13 mouse cellular contexts compared by ENCODE assay signal in genomic region chr3:41586917-41587316, GRCm38 (mm10). TPM values are rescaled to one million over a fixed set of nuclear protein-coding genes. Genes with fewer than 3 reads are reported as not detected.
A peak's percentile ranks its signal among the peaks of the same experiment; 100 is the strongest.
DNase-seq lines count a peak whose midpoint lies in the region; ATAC-seq and TF ChIP-seq lines count a peak whose summit lies in the region.
"Had no signal": no experiment of that assay in that cellular context is flagged by ENCODE, and none has a peak within 500 bp of the region (broad histone marks: within the 10 kb centered on the region; RNA-seq: fewer than 3 reads in every experiment).

No protein-coding gene starts in this region.

- no peak overlapping the region for H3K4me3 ChIP-seq in heart, embryonic 13.5 days
- peak overlapping the region; percentile 59 for H3K4me3 ChIP-seq in E14TG2a.4 (replicated peaks; ENCODE audit: low read length)
- no peak overlapping the region for H3K4me3 ChIP-seq in intestine, embryonic 15.5 days (replicated peaks)
- H3K4me3 ChIP-seq in midbrain, embryonic 14.5 days (replicated peaks; ENCODE audit: low read depth, low read length): no peak overlapping the region
- H3K4me3 ChIP-seq: hindbrain, embryonic 10.5 days; layer of hippocampus, adult 2 months; midbrain, embryonic 12.5 days had no signal

- peaks cover 20% of the 10 kb centered on the region for H3K36me3 ChIP-seq in heart, embryonic 13.5 days
- H3K36me3 ChIP-seq in E14TG2a.4 (ENCODE audit: insufficient read depth, low read length): peaks cover 100% of the 10 kb centered on the region
- H3K36me3 ChIP-seq in intestine, embryonic 15.5 days: no peaks in the 10 kb centered on the region
- peaks cover 12% of the 10 kb centered on the region; the same call in 1 of the 2 replicates for H3K36me3 ChIP-seq in midbrain, embryonic 14.5 days (ENCODE audit: control insufficient read depth, insufficient read depth, low read length)

- no peak for TF ChIP-seq CTCF in E14TG2a.4 (conservative IDR thresholded peaks at IDR 0.05; ENCODE audit: low read length)

- no peaks in the 10 kb centered on the region for H3K27me3 ChIP-seq in heart, embryonic 13.5 days (replicated peaks)
- H3K27me3 ChIP-seq in E14TG2a.4 (ENCODE audit: insufficient read depth, low read length): no peaks in the 10 kb centered on the region
- no peaks in the 10 kb centered on the region for H3K27me3 ChIP-seq in intestine, embryonic 15.5 days (replicated peaks)
- no peaks in the 10 kb centered on the region for H3K27me3 ChIP-seq in midbrain, embryonic 14.5 days (ENCODE audit: control insufficient read depth, insufficient read depth, low read length)
- H3K27me3 ChIP-seq: midbrain, embryonic 12.5 days had no signal

- H3K4me2 ChIP-seq in heart, embryonic 13.5 days: no peak overlapping the region
- H3K4me2 ChIP-seq in intestine, embryonic 15.5 days (replicated peaks): no peak overlapping the region
- H3K4me2 ChIP-seq in midbrain, embryonic 14.5 days (ENCODE audit: low read length): no peak overlapping the region
- H3K4me2 ChIP-seq: midbrain, embryonic 12.5 days had no signal

- H3K27ac ChIP-seq in heart, embryonic 13.5 days (replicated peaks): peak overlapping the region; percentile 12; the same call in 1 of the 2 replicates
- H3K27ac ChIP-seq in intestine, embryonic 15.5 days: peak overlapping the region; percentile 42
- no peak overlapping the region for H3K27ac ChIP-seq in midbrain, embryonic 14.5 days (replicated peaks; ENCODE audit: low read depth, low read length)
- H3K27ac ChIP-seq: hindbrain, embryonic 10.5 days; layer of hippocampus, adult 2 months; midbrain, embryonic 12.5 days had no signal

- WGBS in heart, embryonic 13.5 days: 73% methylated on average over 7 of the region's 7 CpGs
- WGBS in intestine, embryonic 15.5 days: 73% methylated on average over 7 of the region's 7 CpGs
- 87% methylated on average over 7 of the region's 7 CpGs for WGBS in midbrain, embryonic 14.5 days

- ATAC-seq in heart, embryonic 13.5 days (ENCODE audit: extremely low read depth, insufficient number of reproducible peaks, low FRiP score, low TSS enrichment): no peak
- ATAC-seq in intestine, embryonic 15.5 days: no peak
- no peak for ATAC-seq in midbrain, embryonic 14.5 days (ENCODE audit: low FRiP score, low TSS enrichment)

- H3K9ac ChIP-seq in heart, embryonic 13.5 days: 0 out of 2 replicates have a peak overlapping the region, but pooled peaks have one; percentile 33
- H3K9ac ChIP-seq in intestine, embryonic 15.5 days: no peak overlapping the region
- H3K9ac ChIP-seq in midbrain, embryonic 14.5 days (replicated peaks; ENCODE audit: low read length): no peak overlapping the region
- H3K9ac ChIP-seq: forebrain, postnatal 0 days; midbrain, embryonic 12.5 days had no signal

- H3K4me1 ChIP-seq in heart, embryonic 13.5 days: peaks cover 89% of the 10 kb centered on the region
- H3K4me1 ChIP-seq in E14TG2a.4 (replicated peaks; ENCODE audit: low read depth, low read length): peaks cover 99% of the 10 kb centered on the region
- H3K4me1 ChIP-seq in intestine, embryonic 15.5 days (replicated peaks): peaks cover 28% of the 10 kb centered on the region
- no peaks in the 10 kb centered on the region for H3K4me1 ChIP-seq in midbrain, embryonic 14.5 days (ENCODE audit: control insufficient read depth, insufficient read depth, low read length)
- H3K4me1 ChIP-seq: midbrain, embryonic 12.5 days had no signal

- intact Hi-C loops in heart, postnatal 10 days (cut with DNase I): no loop called here

- DNase-seq in heart, postnatal 10 days: no peak
- DNase-seq in 3T3-L1 (ENCODE audit: low read depth, low spot score): peak; percentile 83
- no peak for DNase-seq in layer of hippocampus, postnatal 10 days (ENCODE audit: low spot score in 2 of 2)
- DNase-seq in midbrain, embryonic 14.5 days: no peak
- DNase-seq: cerebellum, adult 9-10 months; forebrain, postnatal 0 days had no signal

- H3K9me3 ChIP-seq in heart, embryonic 13.5 days: no peaks in the 10 kb centered on the region
- H3K9me3 ChIP-seq in E14TG2a.4 (ENCODE audit: low read length): no peaks in the 10 kb centered on the region
- H3K9me3 ChIP-seq in intestine, embryonic 15.5 days: no peaks in the 10 kb centered on the region
- no peaks in the 10 kb centered on the region for H3K9me3 ChIP-seq in midbrain, embryonic 14.5 days (ENCODE audit: control insufficient read depth, low read length)
- H3K9me3 ChIP-seq: G1E; hindbrain, embryonic 10.5 days; midbrain, embryonic 12.5 days had no signal

RNA-seq across cellular contexts. Expression of gene Jade1, which starts 31.4 kb away (rescaled TPM):
- polyA plus RNA-seq in heart, embryonic 13.5 days (2015; fragmentation: Nextera tagmentation; extraction: Ambion mirVana): 12.4 and 13.5 TPM in 2 replicates
- total RNA-seq in heart, postnatal 10 days (2021): 10 to 100 TPM; 35.4 to 42.4 TPM
- polyA plus RNA-seq in intestine, embryonic 15.5 days (2015; fragmentation: Nextera tagmentation; extraction: Ambion mirVana): 21.8 and 24.1 TPM in 2 replicates
- 10 to 100 TPM; 18.6 to 23.0 TPM for total RNA-seq in layer of hippocampus, postnatal 10 days (2021)
- polyA plus RNA-seq in midbrain, embryonic 14.5 days (2014; fragmentation: Nextera tagmentation; extraction: Ambion mirVana): 9.4 and 13.1 TPM in 2 replicates
